Mouse (Mus musculus) liver, adult 2 months (tissue): ENCODE measurements at regions not wholly inside any gene's neighbourhood (a gene's known extent, or its start where the extent isn't known, plus 50 kb on each side); places are given as distances from the start of the nearest gene placed in this dataset.

Source experiments
- DNase-seq: peaks from one replicate; pipeline ENCODE4 v3.0.0-alpha.2; 2011; ENCODE audit warnings: low read depth, low spot score; ENCODE audit errors: extremely low read depth
- H3K27ac ChIP-seq: fragments of 200-500 bp; replicated peaks from 2 replicates; pipeline ENCODE4 v1.5.1; 2012; ENCODE audit warnings: low read depth, mild to moderate bottlenecking, control low read depth, inconsistent platforms, low read length; ENCODE audit not compliant: insufficient read depth
- H3K27me3 ChIP-seq: fragments of 200-500 bp; 2 replicates; pipeline ENCODE4 v1.6.1; 2012; ENCODE audit warnings: mild to moderate bottlenecking, moderate library complexity, low read length, inconsistent platforms; ENCODE audit not compliant: control insufficient read depth, insufficient read depth
- H3K36me3 ChIP-seq: fragments of 200-500 bp; 2 replicates; pipeline ENCODE4 v1.6.1; 2012; ENCODE audit warnings: low read length, inconsistent platforms; ENCODE audit not compliant: control insufficient read depth, insufficient read depth
- H3K4me1 ChIP-seq: fragments of 200-500 bp; 2 replicates; pipeline ENCODE4 v1.6.1; 2011; ENCODE audit warnings: low read length; ENCODE audit not compliant: control insufficient read depth, insufficient read depth
- H3K4me3 ChIP-seq: fragments of 200-500 bp; 2 replicates; pipeline ENCODE4 v1.5.1; 2011; ENCODE audit warnings: low read depth, mild to moderate bottlenecking, control low read depth, low read length, moderate library complexity; ENCODE audit not compliant: insufficient read depth
- H3K79me2 ChIP-seq: fragments of 200-500 bp; 2 replicates; pipeline ENCODE4 v1.6.1; 2012; ENCODE audit warnings: inconsistent platforms, mild to moderate bottlenecking, low read length, moderate library complexity; ENCODE audit not compliant: control insufficient read depth, insufficient read depth
- H3K9ac ChIP-seq: fragments of 200-500 bp; 2 replicates; pipeline ENCODE4 v1.6.1; 2012; ENCODE audit warnings: low read depth, mild to moderate bottlenecking, control low read depth, inconsistent platforms, low read length
- CTCF ChIP-seq: fragments of 200-500 bp; IDR thresholded peaks from 2 replicates; pipeline ENCODE4 v1.5.1; 2011; ENCODE audit warnings: low read depth, low read length, control low read depth
- POLR2A ChIP-seq: fragments of 200-500 bp; IDR thresholded peaks from 2 replicates; pipeline ENCODE4 v1.6.1; 2011; ENCODE audit warnings: low read length, control low read depth; ENCODE audit not compliant: insufficient read depth; ENCODE audit errors: extremely low read depth
- WGBS: fragments of 180-500 bp; shearing (Covaris S2); methylation state at CpG from one replicate; pipeline ENCODE4 v1.1.7; 2018; 5-methylcytosine and 5-hydroxymethylcytosine counted together

- Histone ChIP-seq H3K4me3 (no peak overlapping the region), H3K27me3 (no peaks in the 10 kb centered on the region), H3K4me1 (no peaks in the 10 kb centered on the region), H3K79me2 (no peaks in the 10 kb centered on the region), H3K27ac (no peak overlapping the region), H3K9ac (no peak overlapping the region), H3K36me3 (no peaks in the 10 kb centered on the region)
- DNase-seq: no peak
- 61% methylated on average over 1 of the region's 1 CpGs for WGBS
- TF ChIP-seq CTCF (no peak), POLR2A (no peak)
Observed at GRCm38 (mm10) chr5:64452668-64453334, 296.7 kb downstream of the Tbc1d1 start.

GRCm38 (mm10) chr5:64459807-64460206 is 303.7 kb downstream of the Tbc1d1 start:
- H3K27ac ChIP-seq: no peak overlapping the region
- no peak overlapping the region for H3K4me3 ChIP-seq
- H3K79me2 ChIP-seq: no peaks in the 10 kb centered on the region
- H3K27me3 ChIP-seq: no peaks in the 10 kb centered on the region
- no peaks in the 10 kb centered on the region for H3K36me3 ChIP-seq
- 37% methylated on average over 5 of the region's 5 CpGs for WGBS
- TF ChIP-seq CTCF: no peak
- TF ChIP-seq POLR2A: no peak
- H3K9ac ChIP-seq: no peak overlapping the region
- peak; percentile 50 for DNase-seq
- H3K4me1 ChIP-seq: no peaks in the 10 kb centered on the region

- no peak overlapping the region for H3K9ac ChIP-seq
- 97% methylated on average over 1 of the region's 1 CpGs for WGBS
- no peaks in the 10 kb centered on the region for H3K27me3 ChIP-seq
- DNase-seq: no peak
- no peaks in the 10 kb centered on the region for H3K79me2 ChIP-seq
- TF ChIP-seq CTCF (no peak), POLR2A (no peak)
- no peaks in the 10 kb centered on the region for H3K4me1 ChIP-seq
- no peaks in the 10 kb centered on the region for H3K36me3 ChIP-seq
- no peak overlapping the region for H3K27ac ChIP-seq
- no peak overlapping the region for H3K4me3 ChIP-seq
Observed at GRCm38 (mm10) chr5:64460891-64461290, 304.8 kb downstream of the Tbc1d1 start.

GRCm38 (mm10) chr5:64461592-64461991 is 305.5 kb downstream of the Tbc1d1 start:
- 94% methylated on average over 4 of the region's 4 CpGs for WGBS
- Histone ChIP-seq H3K27me3 (no peaks in the 10 kb centered on the region), H3K79me2 (no peaks in the 10 kb centered on the region), H3K4me3 (no peak overlapping the region), H3K9ac (no peak overlapping the region), H3K4me1 (no peaks in the 10 kb centered on the region), H3K36me3 (no peaks in the 10 kb centered on the region), H3K27ac (no peak overlapping the region)
- no peak for DNase-seq
- TF ChIP-seq CTCF: no peak

GRCm38 (mm10) chr5:64462411-64462810 is 306.3 kb downstream of the Tbc1d1 start:
- no peaks in the 10 kb centered on the region for H3K79me2 ChIP-seq
- H3K4me3 ChIP-seq: no peak overlapping the region
- no peaks in the 10 kb centered on the region for H3K36me3 ChIP-seq
- no peaks in the 10 kb centered on the region for H3K27me3 ChIP-seq
- 87% methylated on average over 3 of the region's 3 CpGs for WGBS
- no peak overlapping the region for H3K27ac ChIP-seq
- no peak overlapping the region for H3K9ac ChIP-seq
- TF ChIP-seq CTCF: no peak
- no peak for TF ChIP-seq POLR2A
- DNase-seq: no peak
- no peaks in the 10 kb centered on the region for H3K4me1 ChIP-seq

- no peak for DNase-seq
- no peak overlapping the region for H3K27ac ChIP-seq
- no peak overlapping the region for H3K4me3 ChIP-seq
- no peaks in the 10 kb centered on the region for H3K36me3 ChIP-seq
- no peak overlapping the region for H3K9ac ChIP-seq
- no peaks in the 10 kb centered on the region for H3K4me1 ChIP-seq
- no peaks in the 10 kb centered on the region for H3K79me2 ChIP-seq
- H3K27me3 ChIP-seq: no peaks in the 10 kb centered on the region
- WGBS: 86% methylated on average over 5 of the region's 5 CpGs
- TF ChIP-seq POLR2A: no peak
- no peak for TF ChIP-seq CTCF
Observed at GRCm38 (mm10) chr5:64463570-64463969, 307.5 kb downstream of the Tbc1d1 start.
